Mouse (Mus musculus): Measurements from ENCODE around the gene Rpl18. TPM values are rescaled to one million over a fixed set of nuclear protein-coding genes. Genes with fewer than 3 reads are reported as not detected.

Gene Rpl18
- polyA plus RNA-seq, 1 experiment from 2014 or later = 573 TPM

- Histone ChIP-seq H3K4me1 (peaks cover 53% of the 10 kb centered on the region), H3K36me3 (peaks cover 38% of the 10 kb centered on the region), H3K9me3 (replicated peaks) (no peaks in the 10 kb centered on the region), H3K27me3 (replicated peaks) (no peaks in the 10 kb centered on the region), H3K4me2 (peak overlapping the region; percentile 82), H3K9ac (replicated peaks) (peak overlapping the region; percentile 67), H3K27ac (replicated peaks) (peak overlapping the region; percentile 92), H3K4me3 (replicated peaks) (peak overlapping the region; percentile 79)
- ATAC-seq (ENCODE audit: low FRiP score) = peak; percentile 45
- 13% methylated on average over 31 of the region's 31 CpGs for WGBS
Observed at GRCm38 (mm10) chr7:45716952-45717917, 2.0 kb downstream of the Rpl18 start.

GRCm38 (mm10) chr7:45717918-45718297 is 2.7 kb downstream of the Rpl18 start, which contains the start of gene Sphk2:
Sphk2 (minus strand) TSS chr7:45718002.
- Histone ChIP-seq H3K4me2 (peak within 1 kb of the TSS; percentile 82), H3K9ac (replicated peaks) (peak within 1 kb of the TSS; percentile 83), H3K9me3 (replicated peaks) (no peaks in the 10 kb centered on the region), H3K36me3 (peaks cover 36% of the 10 kb centered on the region), H3K27me3 (replicated peaks) (no peaks in the 10 kb centered on the region), H3K4me3 (replicated peaks) (peak within 1 kb of the TSS; percentile 79), H3K4me1 (peaks cover 49% of the 10 kb centered on the region), H3K27ac (replicated peaks) (peak within 1 kb of the TSS; percentile 92)
- ATAC-seq (ENCODE audit: low FRiP score) = peak; percentile 77
- under 1% methylated on average over 41 of the region's 41 CpGs for WGBS

GRCm38 (mm10) chr7:45718331-45718730 is 3.1 kb downstream of the Rpl18 start:
- under 1% methylated on average over 20 of the region's 20 CpGs for WGBS
- ATAC-seq (ENCODE audit: low FRiP score) = no peak
- Histone ChIP-seq H3K27me3 (replicated peaks) (no peaks in the 10 kb centered on the region), H3K9me3 (replicated peaks) (no peaks in the 10 kb centered on the region), H3K4me3 (replicated peaks) (peak overlapping the region; percentile 79), H3K36me3 (peaks cover 36% of the 10 kb centered on the region), H3K9ac (replicated peaks) (peak overlapping the region; percentile 83), H3K4me1 (peaks cover 49% of the 10 kb centered on the region), H3K27ac (replicated peaks) (peak overlapping the region; percentile 92), H3K4me2 (peak overlapping the region; percentile 82)

- Histone ChIP-seq H3K9ac (replicated peaks) (peak overlapping the region; percentile 83), H3K4me1 (peaks cover 45% of the 10 kb centered on the region), H3K27ac (replicated peaks) (no peak overlapping the region), H3K27me3 (replicated peaks) (no peaks in the 10 kb centered on the region), H3K4me2 (peak overlapping the region; percentile 82), H3K9me3 (replicated peaks) (no peaks in the 10 kb centered on the region), H3K36me3 (peaks cover 41% of the 10 kb centered on the region), H3K4me3 (replicated peaks) (peak overlapping the region; percentile 79)
- no peak for ATAC-seq (ENCODE audit: low FRiP score)
- WGBS = 83% methylated on average over 10 of the region's 10 CpGs
Observed at GRCm38 (mm10) chr7:45719180-45719579, 3.9 kb downstream of the Rpl18 start.

- peaks cover 38% of the 10 kb centered on the region for H3K4me1 ChIP-seq
- ATAC-seq (ENCODE audit: low FRiP score) = no peak
- 0 out of 2 replicates have a peak overlapping the region, but pooled peaks have one; percentile 79 for H3K4me3 ChIP-seq (replicated peaks)
- H3K27ac ChIP-seq (replicated peaks) = no peak overlapping the region
- no peaks in the 10 kb centered on the region for H3K9me3 ChIP-seq (replicated peaks)
- no peak overlapping the region for H3K9ac ChIP-seq (replicated peaks)
- peaks cover 48% of the 10 kb centered on the region for H3K36me3 ChIP-seq
- peak overlapping the region; percentile 82; the same call in 1 of the 2 replicates for H3K4me2 ChIP-seq
- H3K27me3 ChIP-seq (replicated peaks) = no peaks in the 10 kb centered on the region
- 94% methylated on average over 15 of the region's 16 CpGs for WGBS
Observed at GRCm38 (mm10) chr7:45719738-45720412, 4.6 kb downstream of the Rpl18 start.

- Histone ChIP-seq H3K36me3 (peaks cover 55% of the 10 kb centered on the region), H3K9ac (replicated peaks) (no peak within 1 kb of the TSS; the same call in 1 of the 2 replicates), H3K4me2 (no peak within 1 kb of the TSS), H3K9me3 (replicated peaks) (no peaks in the 10 kb centered on the region), H3K27me3 (replicated peaks) (no peaks in the 10 kb centered on the region), H3K27ac (replicated peaks) (no peak within 1 kb of the TSS), H3K4me1 (peaks cover 35% of the 10 kb centered on the region), H3K4me3 (replicated peaks) (no peak within 1 kb of the TSS)
- 82% methylated on average over 14 of the region's 14 CpGs for WGBS
- ATAC-seq (ENCODE audit: low FRiP score) = no peak
Observed at GRCm38 (mm10) chr7:45720413-45721233, 5.4 kb downstream of the Rpl18 start, which contains the start of gene Fam83e. Fam83e (plus strand) TSS chr7:45721212.

- Histone ChIP-seq H3K27ac (replicated peaks) (no peak overlapping the region), H3K9me3 (replicated peaks) (no peaks in the 10 kb centered on the region), H3K4me3 (replicated peaks) (no peak overlapping the region), H3K9ac (replicated peaks) (no peak overlapping the region; the same call in 1 of the 2 replicates), H3K4me1 (peaks cover 29% of the 10 kb centered on the region), H3K4me2 (no peak overlapping the region), H3K36me3 (peaks cover 58% of the 10 kb centered on the region), H3K27me3 (replicated peaks) (no peaks in the 10 kb centered on the region)
- 82% methylated on average over 7 of the region's 7 CpGs for WGBS
- ATAC-seq (ENCODE audit: low FRiP score) = no peak
Observed at GRCm38 (mm10) chr7:45721234-45721571, 5.9 kb downstream of the Rpl18 start.

GRCm38 (mm10) chr7:45721642-45722347 is 6.5 kb downstream of the Rpl18 start:
- no peak overlapping the region for H3K27ac ChIP-seq (replicated peaks)
- H3K4me3 ChIP-seq (replicated peaks) = no peak overlapping the region
- no peaks in the 10 kb centered on the region for H3K9me3 ChIP-seq (replicated peaks)
- no peaks in the 10 kb centered on the region for H3K27me3 ChIP-seq (replicated peaks)
- no peak overlapping the region for H3K9ac ChIP-seq (replicated peaks)
- 57% methylated on average over 13 of the region's 13 CpGs for WGBS
- H3K36me3 ChIP-seq = peaks cover 64% of the 10 kb centered on the region
- no peak for ATAC-seq (ENCODE audit: low FRiP score)
- H3K4me2 ChIP-seq = no peak overlapping the region
- H3K4me1 ChIP-seq = peaks cover 23% of the 10 kb centered on the region

GRCm38 (mm10) chr7:45722348-45722713 is 7.1 kb downstream of the Rpl18 start:
- Histone ChIP-seq H3K4me1 (peaks cover 17% of the 10 kb centered on the region), H3K9ac (replicated peaks) (no peak overlapping the region), H3K9me3 (replicated peaks) (no peaks in the 10 kb centered on the region), H3K27ac (replicated peaks) (no peak overlapping the region), H3K36me3 (peaks cover 67% of the 10 kb centered on the region), H3K27me3 (replicated peaks) (no peaks in the 10 kb centered on the region), H3K4me3 (replicated peaks) (no peak overlapping the region), H3K4me2 (no peak overlapping the region)
- ATAC-seq (ENCODE audit: low FRiP score) = no peak
- WGBS = 81% methylated on average over 13 of the region's 13 CpGs

GRCm38 (mm10) chr7:45723301-45723700 is 8.0 kb downstream of the Rpl18 start:
- peaks cover 17% of the 10 kb centered on the region for H3K4me1 ChIP-seq
- no peak overlapping the region for H3K9ac ChIP-seq (replicated peaks)
- ATAC-seq (ENCODE audit: low FRiP score) = no peak
- peaks cover 67% of the 10 kb centered on the region for H3K36me3 ChIP-seq
- no peaks in the 10 kb centered on the region for H3K9me3 ChIP-seq (replicated peaks)
- H3K4me3 ChIP-seq (replicated peaks) = no peak overlapping the region
- WGBS = 97% methylated on average over 4 of the region's 4 CpGs
- H3K4me2 ChIP-seq = no peak overlapping the region
- no peak overlapping the region for H3K27ac ChIP-seq (replicated peaks)
- H3K27me3 ChIP-seq (replicated peaks) = no peaks in the 10 kb centered on the region

- H3K4me3 ChIP-seq (replicated peaks) = no peak overlapping the region
- H3K9me3 ChIP-seq (replicated peaks) = no peaks in the 10 kb centered on the region
- peaks cover 13% of the 10 kb centered on the region for H3K4me1 ChIP-seq
- H3K27ac ChIP-seq (replicated peaks) = no peak overlapping the region
- H3K27me3 ChIP-seq (replicated peaks) = no peaks in the 10 kb centered on the region
- ATAC-seq (ENCODE audit: low FRiP score) = no peak
- H3K9ac ChIP-seq (replicated peaks) = no peak overlapping the region
- peaks cover 67% of the 10 kb centered on the region for H3K36me3 ChIP-seq
- H3K4me2 ChIP-seq = no peak overlapping the region
- WGBS = 95% methylated on average over 14 of the region's 14 CpGs
Observed at GRCm38 (mm10) chr7:45723781-45724180, 8.5 kb downstream of the Rpl18 start.
